Mouse (Mus musculus): ENCODE measurements around the gene Hsd3b2. TPM values are rescaled to one million over a fixed set of nuclear protein-coding genes. Genes with fewer than 3 reads are reported as not detected.
"Not testable (repeated sequence)": the region's sequence is repeated elsewhere in the genome, so short reads cannot be mapped to it uniquely, and the experiment has no call there.

Hsd3b2 gene
- 48.8 and 50.3 TPM in 2 replicates for polyA plus RNA-seq (2012; rRNA removed)

- WGBS = 36% methylated on average over 1 of the region's 1 CpGs
- H3K36me3 ChIP-seq (ENCODE audit: control insufficient read depth, insufficient read depth, low read length) = no peaks in the 10 kb centered on the region; the same call in 1 of the 2 replicates
- peaks cover 8% of the 10 kb centered on the region; the same call in 1 of the 2 replicates for H3K4me1 ChIP-seq (ENCODE audit: control insufficient read depth, insufficient read depth, low read length)
- H3K27ac ChIP-seq (ENCODE audit: insufficient read depth, low read depth, low read length) = peak within 1 kb of the TSS; percentile 69
- H3K4me3 ChIP-seq (ENCODE audit: insufficient read depth, low read depth, low read length) = peak within 1 kb of the TSS; percentile 61
- H3K27me3 ChIP-seq (replicated peaks; ENCODE audit: control insufficient read depth, insufficient read depth, low read length) = no peaks in the 10 kb centered on the region
- no peak for TF ChIP-seq POLR2A (IDR thresholded peaks at IDR 0.05; ENCODE audit: low read depth, low read length)
- TF ChIP-seq CTCF (conservative IDR thresholded peaks at IDR 0.05; ENCODE audit: insufficient read depth, insufficient read length, low read depth, low read length) = no peak
- DNase-seq = peak; percentile 85
Measured at GRCm38 (mm10) chr3:98724376-98724775, at the start of gene Hsd3b2. Gene Hsd3b2 (minus strand): TSS chr3:98724543.

- H3K27ac ChIP-seq (ENCODE audit: insufficient read depth, low read depth, low read length) = no peak overlapping the region
Measured at GRCm38 (mm10) chr3:98764155-98764554, 39.8 kb upstream of the Hsd3b2 start.

DNA sequence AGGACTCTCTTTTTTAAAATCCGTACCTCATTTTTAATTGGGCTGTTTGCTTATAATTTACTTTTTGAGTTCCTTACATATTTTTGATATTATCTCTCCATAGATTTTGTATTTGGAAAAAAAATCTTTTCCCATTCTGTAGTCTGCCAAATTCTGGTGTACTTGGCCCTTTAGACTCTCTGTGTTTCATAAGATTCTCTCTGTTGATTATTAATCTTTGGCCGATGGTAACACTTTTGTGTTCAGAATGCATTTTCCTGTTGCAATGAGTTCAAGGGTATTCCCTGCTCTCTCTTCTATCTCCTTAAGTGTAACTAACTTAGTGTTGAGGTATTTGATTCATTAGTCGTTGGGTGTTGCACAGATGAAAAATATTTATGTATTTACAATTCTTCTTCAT is 32.5 kb upstream of the Hsd3b2 start:
- no peaks in the 10 kb centered on the region for H3K27me3 ChIP-seq (replicated peaks; ENCODE audit: control insufficient read depth, insufficient read depth, low read length)
- no peaks in the 10 kb centered on the region; the same call in 1 of the 2 replicates for H3K4me1 ChIP-seq (ENCODE audit: control insufficient read depth, insufficient read depth, low read length)
- WGBS = 53% methylated on average over 3 of the region's 3 CpGs
- H3K4me3 ChIP-seq (ENCODE audit: insufficient read depth, low read depth, low read length) = no peak overlapping the region
- H3K27ac ChIP-seq (ENCODE audit: insufficient read depth, low read depth, low read length) = no peak overlapping the region
- H3K36me3 ChIP-seq (ENCODE audit: control insufficient read depth, insufficient read depth, low read length) = peaks cover under 1% of the 10 kb centered on the region; the same call in 1 of the 2 replicates
- TF ChIP-seq CTCF (conservative IDR thresholded peaks at IDR 0.05; ENCODE audit: insufficient read depth, insufficient read length, low read depth, low read length) = no peak
- no peak for TF ChIP-seq POLR2A (IDR thresholded peaks at IDR 0.05; ENCODE audit: low read depth, low read length)
- DNase-seq = peak; percentile 73

More at GRCm38 (mm10) chr3:98764155-98764554, 39.8 kb upstream of the Hsd3b2 start:
- Histone ChIP-seq H3K27me3 (replicated peaks; ENCODE audit: control insufficient read depth, insufficient read depth, low read length) (no peaks in the 10 kb centered on the region), H3K4me3 (ENCODE audit: insufficient read depth, low read depth, low read length) (no peak overlapping the region), H3K4me1 (ENCODE audit: control insufficient read depth, insufficient read depth, low read length) (no peaks in the 10 kb centered on the region; the same call in 1 of the 2 replicates), H3K36me3 (ENCODE audit: control insufficient read depth, insufficient read depth, low read length) (no peaks in the 10 kb centered on the region)
- peak; percentile 54 for DNase-seq
- TF ChIP-seq POLR2A (IDR thresholded peaks at IDR 0.05; ENCODE audit: low read depth, low read length) (no peak), CTCF (conservative IDR thresholded peaks at IDR 0.05; ENCODE audit: insufficient read depth, insufficient read length, low read depth, low read length) (no peak)

- no peak for DNase-seq
- no peak for TF ChIP-seq CTCF (conservative IDR thresholded peaks at IDR 0.05; ENCODE audit: insufficient read depth, insufficient read length, low read depth, low read length)
- H3K4me3 ChIP-seq (ENCODE audit: insufficient read depth, low read depth, low read length) = no peak overlapping the region
- no peaks in the 10 kb centered on the region for H3K4me1 ChIP-seq (ENCODE audit: control insufficient read depth, insufficient read depth, low read length)
- 49% methylated on average over 2 of the region's 2 CpGs for WGBS
- peaks cover 5% of the 10 kb centered on the region for H3K36me3 ChIP-seq (ENCODE audit: control insufficient read depth, insufficient read depth, low read length)
- H3K27ac ChIP-seq (ENCODE audit: insufficient read depth, low read depth, low read length) = no peak overlapping the region
- H3K27me3 ChIP-seq (replicated peaks; ENCODE audit: control insufficient read depth, insufficient read depth, low read length) = no peaks in the 10 kb centered on the region
Measured at GRCm38 (mm10) chr3:98752171-98752570, 27.8 kb upstream of the Hsd3b2 start.

DNA sequence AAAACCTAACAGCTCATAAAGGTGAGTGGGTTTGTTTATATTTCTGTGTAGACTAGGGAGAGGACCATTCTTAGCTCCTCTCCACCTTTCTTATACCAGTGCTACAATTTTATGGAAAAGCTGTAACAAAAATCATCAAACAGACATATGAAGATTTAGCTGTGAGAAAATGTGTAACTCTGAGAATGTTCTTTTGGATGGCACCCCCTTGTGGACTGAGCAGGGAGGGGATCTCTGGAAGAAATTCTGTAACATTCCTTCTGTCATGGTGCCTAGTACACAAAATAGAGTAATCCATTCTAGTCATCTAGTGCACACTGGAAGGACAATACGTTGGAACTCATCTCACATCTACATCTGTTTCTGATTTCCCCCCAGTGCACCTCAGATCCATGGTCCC is 16.7 kb upstream of the Hsd3b2 start:
- H3K4me1 ChIP-seq (ENCODE audit: control insufficient read depth, insufficient read depth, low read length); H3K27me3 ChIP-seq (replicated peaks; ENCODE audit: control insufficient read depth, insufficient read depth, low read length); H3K36me3 ChIP-seq (ENCODE audit: control insufficient read depth, insufficient read depth, low read length); H3K4me3 ChIP-seq (ENCODE audit: insufficient read depth, low read depth, low read length); H3K27ac ChIP-seq (ENCODE audit: insufficient read depth, low read depth, low read length); DNase-seq: not testable (repeated sequence)
- 43% methylated on average over 1 of the region's 1 CpGs for whole genome bisulfite sequencing

- H3K36me3 ChIP-seq (ENCODE audit: control insufficient read depth, insufficient read depth, low read length) = no peaks in the 10 kb centered on the region
- TF ChIP-seq CTCF (conservative IDR thresholded peaks at IDR 0.05; ENCODE audit: insufficient read depth, insufficient read length, low read depth, low read length) (no peak), POLR2A (IDR thresholded peaks at IDR 0.05; ENCODE audit: low read depth, low read length) (no peak)
- 0 out of 2 replicates have a peak overlapping the region, but pooled peaks have one; percentile 5 for H3K27ac ChIP-seq (ENCODE audit: insufficient read depth, low read depth, low read length)
- H3K4me1 ChIP-seq (ENCODE audit: control insufficient read depth, insufficient read depth, low read length) = peaks cover 13% of the 10 kb centered on the region; the same call in 1 of the 2 replicates
- H3K4me3 ChIP-seq (ENCODE audit: insufficient read depth, low read depth, low read length) = no peak overlapping the region
- DNase-seq = no peak
- no peaks in the 10 kb centered on the region for H3K27me3 ChIP-seq (replicated peaks; ENCODE audit: control insufficient read depth, insufficient read depth, low read length)
- 64% methylated on average over 4 of the region's 4 CpGs for WGBS
Measured at GRCm38 (mm10) chr3:98734340-98734739, 10.0 kb upstream of the Hsd3b2 start.

GRCm38 (mm10) chr3:98733724-98734123 is 9.4 kb upstream of the Hsd3b2 start:
- Histone ChIP-seq H3K4me3 (ENCODE audit: insufficient read depth, low read depth, low read length) (no peak overlapping the region), H3K27me3 (replicated peaks; ENCODE audit: control insufficient read depth, insufficient read depth, low read length) (no peaks in the 10 kb centered on the region), H3K4me1 (ENCODE audit: control insufficient read depth, insufficient read depth, low read length) (peaks cover 13% of the 10 kb centered on the region; the same call in 1 of the 2 replicates), H3K27ac (ENCODE audit: insufficient read depth, low read depth, low read length) (0 out of 2 replicates have a peak overlapping the region, but pooled peaks have one; percentile 30), H3K36me3 (ENCODE audit: control insufficient read depth, insufficient read depth, low read length) (no peaks in the 10 kb centered on the region)
- no peak for TF ChIP-seq CTCF (conservative IDR thresholded peaks at IDR 0.05; ENCODE audit: insufficient read depth, insufficient read length, low read depth, low read length)
- no peak for TF ChIP-seq POLR2A (IDR thresholded peaks at IDR 0.05; ENCODE audit: low read depth, low read length)
- WGBS = 57% methylated on average over 2 of the region's 2 CpGs
- peak; percentile 63 for DNase-seq
